Mouse (Mus musculus) skeletal muscle tissue, postnatal 0 days (tissue): Measurements from ENCODE around the gene Mrpl39. TPM values are rescaled to one million over a fixed set of nuclear protein-coding genes. Genes with fewer than 3 reads are reported as not detected.

Experiments used
- microRNA counts: library from miRNA; unstranded; fragments of <30 nt; microRNA quantifications from one replicate; lab custom pipeline; 2015
- microRNA-seq, 2 experiments: library from miRNA; unstranded; fragments of <30 nt; microRNA quantifications; one replicate each; pipeline ENCODE4; 2016
- polyA plus RNA-seq: library from polyadenylated mRNA; unstranded; fragments of >200 nt; fragmentation: Nextera tagmentation; extraction: Ambion mirVana; gene quantifications from 2 replicates; pipeline ENCODE4 v1.2.1, GENCODE M21; 2015

Mrpl39 gene
- 47.8 and 51.0 TPM in 2 replicates for polyA plus RNA-seq

DNA sequence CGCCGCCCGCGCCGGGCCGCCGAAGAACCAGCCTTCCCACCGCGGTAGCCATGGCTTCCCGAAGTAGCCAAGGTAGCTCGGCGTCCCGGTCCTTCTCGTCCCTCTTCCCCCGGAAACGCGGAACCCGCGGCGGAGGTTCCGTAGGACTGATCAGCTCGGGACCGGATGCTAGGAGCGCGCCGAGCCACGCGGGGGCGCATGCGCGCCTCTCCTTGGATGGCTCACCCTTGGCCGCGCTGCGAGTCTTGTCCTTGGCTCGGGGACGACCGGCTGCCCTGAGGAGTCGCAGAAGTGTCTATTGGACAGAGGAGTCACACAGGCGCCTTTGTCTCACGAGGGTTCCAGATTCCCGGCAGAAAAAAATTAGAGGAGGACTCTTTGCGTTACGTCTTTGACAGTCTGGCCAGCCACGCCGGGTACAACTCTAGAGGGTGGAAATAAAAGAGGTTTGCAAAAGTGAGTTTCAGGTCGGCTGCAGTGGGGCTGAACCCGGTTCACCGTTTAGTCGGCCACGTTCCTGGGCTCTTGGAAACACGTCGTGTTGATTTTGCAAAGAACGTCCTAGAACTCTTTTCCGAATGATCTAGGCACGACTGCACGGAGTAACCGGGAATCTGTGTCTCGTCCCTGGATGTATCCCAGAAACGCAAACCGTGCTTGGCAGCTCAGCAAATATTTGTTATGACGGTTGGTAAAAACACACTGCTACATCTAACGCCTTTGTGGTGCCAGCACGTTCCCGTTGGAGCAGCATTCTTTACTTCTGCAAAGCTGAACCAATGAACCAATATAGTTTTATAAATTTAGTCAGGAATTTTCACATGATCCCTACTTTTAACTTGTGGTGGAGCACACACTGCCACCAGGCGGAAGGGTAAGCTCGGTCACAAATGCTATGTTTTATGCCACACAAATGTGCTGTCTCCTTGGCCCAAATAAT is at the start of gene Mrpl39:
Gene Mrpl39 (minus strand): TSS at position 577 of the 940 bp plus-strand sequence.

DNA sequence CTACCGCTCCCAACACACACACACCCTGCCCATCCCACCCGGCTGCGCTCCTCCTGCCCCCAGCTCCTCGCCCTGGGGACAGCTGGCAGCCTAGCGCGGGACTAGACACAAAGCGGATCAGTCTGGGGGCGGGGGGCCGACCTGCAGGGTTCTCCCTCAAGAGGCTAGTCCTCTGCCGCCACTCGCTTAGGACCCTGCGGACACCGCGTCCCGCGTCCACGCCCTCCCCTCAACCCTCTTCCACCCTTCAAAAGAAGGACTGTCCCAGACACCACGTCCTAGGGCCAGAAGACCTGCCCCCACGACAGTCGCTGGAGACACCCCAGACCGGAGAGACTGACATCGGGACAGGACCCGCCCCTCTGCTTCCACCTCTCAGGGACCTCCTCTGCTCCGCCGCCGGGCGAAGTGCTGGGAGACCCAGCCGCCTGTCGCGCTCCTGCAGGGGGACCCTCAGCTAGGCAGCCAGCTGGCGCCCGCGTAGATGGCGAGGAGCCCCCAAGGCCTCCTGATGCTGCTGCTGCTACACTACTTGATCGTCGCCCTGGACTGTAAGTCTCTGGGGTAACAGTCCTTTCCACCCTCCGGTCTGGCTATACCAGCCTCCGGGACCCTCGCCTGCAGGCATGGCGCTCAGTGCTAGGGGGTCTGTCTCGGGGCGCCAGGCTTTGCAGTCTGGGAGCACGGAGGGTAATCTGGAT is 38.6 kb upstream of the Mrpl39 start, which contains the start of gene Jam2:
Gene Jam2 (plus strand): TSS at position 121 of the 701 bp plus-strand sequence.

MicroRNA genes within 50 kb of the gene (microRNA counts, 519-probe panel; counts per million panel counts)
- 5,337 counts per million, percentile 89 among the panel's probes with 10 or more counts for microRNA mmu-miR-155 (lab: Ali Mortazavi, UCI)

Small RNAs within 50 kb of the gene (microRNA-seq; reads per million reads assigned to microRNA genes)
- gene Mir155: 33.1 to 41.6 reads per million in 2 experiments

Other genes with a start within 250 kb of the Mrpl39 start
- gene A730009L09Rik, start 220.6 kb downstream of the Mrpl39 start, polyA plus RNA-seq: not detected in 2 replicates
- 27.4 and 33.6 TPM in 2 replicates for gene Jam2, start 38.4 kb upstream of the Mrpl39 start, polyA plus RNA-seq
- gene Gabpa, start 99.2 kb upstream of the Mrpl39 start, polyA plus RNA-seq: 18.3 and 19.1 TPM in 2 replicates
- gene Atp5j, start 99.9 kb upstream of the Mrpl39 start, polyA plus RNA-seq: 1,740 and 2,088 TPM in 2 replicates